Mouse (Mus musculus): ENCODE measurements around the gene Bend4. TPM values are rescaled to one million over a fixed set of nuclear protein-coding genes. Genes with fewer than 3 reads are reported as not detected.

Gene Bend4
- polyA plus RNA-seq, 1 experiment from 2014 or later: 12.5 TPM

GRCm38 (mm10) chr5:67444217-67445050, 16.3 kb upstream of the Bend4 start:
- Histone ChIP-seq H3K9ac (no peak overlapping the region), H3K4me1 (replicated peaks) (peaks cover 8% of the 10 kb centered on the region; the same call in 1 of the 2 replicates), H3K4me3 (no peak overlapping the region), H3K4me2 (peak overlapping the region; percentile 37), H3K9me3 (no peaks in the 10 kb centered on the region), H3K27me3 (no peaks in the 10 kb centered on the region), H3K27ac (replicated peaks) (no peak overlapping the region), H3K36me3 (no peaks in the 10 kb centered on the region)
- WGBS: 19% methylated on average over 17 of the region's 17 CpGs
- ATAC-seq (ENCODE audit: low FRiP score, low read depth): peak; percentile 38; the same call in 1 of the 2 replicates

GRCm38 (mm10) chr5:67442813-67443450, 14.8 kb upstream of the Bend4 start:
- no peak for ATAC-seq (ENCODE audit: low FRiP score, low read depth)

GRCm38 (mm10) chr5:67440563-67440962, 12.5 kb upstream of the Bend4 start:
- H3K4me2 ChIP-seq: no peak overlapping the region
- 94% methylated on average over 8 of the region's 8 CpGs for WGBS
- no peak overlapping the region for H3K4me3 ChIP-seq
- peaks cover 8% of the 10 kb centered on the region; the same call in 1 of the 2 replicates for H3K4me1 ChIP-seq (replicated peaks)
- no peaks in the 10 kb centered on the region for H3K9me3 ChIP-seq
- H3K27me3 ChIP-seq: no peaks in the 10 kb centered on the region
- ATAC-seq (ENCODE audit: low FRiP score, low read depth): no peak
- no peaks in the 10 kb centered on the region for H3K36me3 ChIP-seq
- no peak overlapping the region for H3K9ac ChIP-seq
- no peak overlapping the region for H3K27ac ChIP-seq (replicated peaks)

More at GRCm38 (mm10) chr5:67442813-67443450, 14.8 kb upstream of the Bend4 start:
- Histone ChIP-seq H3K4me1 (replicated peaks) (peaks cover 8% of the 10 kb centered on the region; the same call in 1 of the 2 replicates), H3K27me3 (no peaks in the 10 kb centered on the region), H3K4me2 (no peak overlapping the region), H3K36me3 (no peaks in the 10 kb centered on the region), H3K27ac (replicated peaks) (no peak overlapping the region), H3K9me3 (no peaks in the 10 kb centered on the region), H3K4me3 (no peak overlapping the region), H3K9ac (no peak overlapping the region)
- 52% methylated on average over 6 of the region's 6 CpGs for WGBS

- Histone ChIP-seq H3K9me3 (no peaks in the 10 kb centered on the region), H3K9ac (no peak overlapping the region), H3K4me3 (no peak overlapping the region), H3K4me2 (no peak overlapping the region), H3K27me3 (no peaks in the 10 kb centered on the region), H3K36me3 (no peaks in the 10 kb centered on the region), H3K4me1 (replicated peaks) (no peaks in the 10 kb centered on the region), H3K27ac (replicated peaks) (no peak overlapping the region)
- ATAC-seq (ENCODE audit: low FRiP score, low read depth): peak; percentile 63
- 44% methylated on average over 2 of the region's 2 CpGs for WGBS
Observed at GRCm38 (mm10) chr5:67437403-67437802, 9.3 kb upstream of the Bend4 start.

GRCm38 (mm10) chr5:67426478-67427442, 1.4 kb downstream of the Bend4 start:
- Histone ChIP-seq H3K4me3 (peak overlapping the region; percentile 77), H3K27me3 (no peaks in the 10 kb centered on the region), H3K4me1 (replicated peaks) (peaks cover 38% of the 10 kb centered on the region), H3K9ac (peak overlapping the region; percentile 77), H3K4me2 (peak overlapping the region; percentile 84), H3K9me3 (no peaks in the 10 kb centered on the region), H3K27ac (replicated peaks) (peak overlapping the region; percentile 81), H3K36me3 (no peaks in the 10 kb centered on the region)
- ATAC-seq (ENCODE audit: low FRiP score, low read depth): peak; percentile 40; the same call in 1 of the 2 replicates
- WGBS: under 1% methylated on average over 97 of the region's 121 CpGs

GRCm38 (mm10) chr5:67426011-67426410, 2.1 kb downstream of the Bend4 start:
- Histone ChIP-seq H3K4me2 (peak overlapping the region; percentile 84), H3K4me1 (replicated peaks) (peaks cover 38% of the 10 kb centered on the region), H3K36me3 (no peaks in the 10 kb centered on the region), H3K27ac (replicated peaks) (no peak overlapping the region), H3K9ac (peak overlapping the region; percentile 32), H3K9me3 (no peaks in the 10 kb centered on the region), H3K27me3 (no peaks in the 10 kb centered on the region), H3K4me3 (peak overlapping the region; percentile 77)
- 13% methylated on average over 5 of the region's 5 CpGs for WGBS
- ATAC-seq (ENCODE audit: low FRiP score, low read depth): no peak

- Histone ChIP-seq H3K27ac (replicated peaks) (no peak overlapping the region), H3K36me3 (no peaks in the 10 kb centered on the region), H3K4me3 (peak overlapping the region; percentile 4; the same call in 1 of the 2 replicates), H3K9ac (no peak overlapping the region), H3K4me1 (replicated peaks) (peaks cover 38% of the 10 kb centered on the region), H3K27me3 (no peaks in the 10 kb centered on the region), H3K4me2 (peak overlapping the region; percentile 84), H3K9me3 (no peaks in the 10 kb centered on the region)
- no peak for ATAC-seq (ENCODE audit: low FRiP score, low read depth)
- WGBS: 27% methylated on average over 3 of the region's 3 CpGs
Observed at GRCm38 (mm10) chr5:67424636-67425035, 3.5 kb downstream of the Bend4 start.

GRCm38 (mm10) chr5:67423963-67424362, 4.1 kb downstream of the Bend4 start:
- no peak overlapping the region for H3K4me3 ChIP-seq
- H3K36me3 ChIP-seq: no peaks in the 10 kb centered on the region
- H3K4me1 ChIP-seq (replicated peaks): peaks cover 38% of the 10 kb centered on the region
- no peak overlapping the region for H3K9ac ChIP-seq
- no peaks in the 10 kb centered on the region for H3K27me3 ChIP-seq
- no peak overlapping the region; the same call in 1 of the 2 replicates for H3K27ac ChIP-seq (replicated peaks)
- H3K4me2 ChIP-seq: peak overlapping the region; percentile 32
- WGBS: 28% methylated on average over 2 of the region's 2 CpGs
- no peak for ATAC-seq (ENCODE audit: low FRiP score, low read depth)
- no peaks in the 10 kb centered on the region for H3K9me3 ChIP-seq

GRCm38 (mm10) chr5:67423326-67423725, 4.8 kb downstream of the Bend4 start:
- WGBS: 37% methylated on average over 9 of the region's 9 CpGs
- peak overlapping the region; percentile 10; the same call in 1 of the 2 replicates for H3K9ac ChIP-seq
- H3K36me3 ChIP-seq: no peaks in the 10 kb centered on the region
- no peaks in the 10 kb centered on the region for H3K27me3 ChIP-seq
- H3K4me2 ChIP-seq: peak overlapping the region; percentile 32
- H3K4me1 ChIP-seq (replicated peaks): peaks cover 38% of the 10 kb centered on the region
- no peaks in the 10 kb centered on the region for H3K9me3 ChIP-seq
- ATAC-seq (ENCODE audit: low FRiP score, low read depth): no peak
- H3K4me3 ChIP-seq: no peak overlapping the region
- peak overlapping the region; percentile 66 for H3K27ac ChIP-seq (replicated peaks)

GRCm38 (mm10) chr5:67419407-67419806, 8.7 kb downstream of the Bend4 start:
- no peak for ATAC-seq (ENCODE audit: low FRiP score, low read depth)
- Histone ChIP-seq H3K9me3 (no peaks in the 10 kb centered on the region), H3K27me3 (no peaks in the 10 kb centered on the region), H3K4me1 (replicated peaks) (peaks cover 18% of the 10 kb centered on the region), H3K4me2 (no peak overlapping the region), H3K36me3 (peaks cover 8% of the 10 kb centered on the region; the same call in 1 of the 2 replicates), H3K27ac (replicated peaks) (no peak overlapping the region), H3K9ac (no peak overlapping the region), H3K4me3 (no peak overlapping the region)
- WGBS: 84% methylated on average over 4 of the region's 4 CpGs

- no peaks in the 10 kb centered on the region for H3K27me3 ChIP-seq
- no peak overlapping the region for H3K4me2 ChIP-seq
- no peak overlapping the region for H3K9ac ChIP-seq
- 85% methylated on average over 7 of the region's 7 CpGs for WGBS
- no peak for ATAC-seq (ENCODE audit: low FRiP score, low read depth)
- H3K4me3 ChIP-seq: no peak overlapping the region
- H3K36me3 ChIP-seq: peaks cover 8% of the 10 kb centered on the region; the same call in 1 of the 2 replicates
- no peaks in the 10 kb centered on the region for H3K9me3 ChIP-seq
- no peak overlapping the region for H3K27ac ChIP-seq (replicated peaks)
- no peaks in the 10 kb centered on the region for H3K4me1 ChIP-seq (replicated peaks)
Observed at GRCm38 (mm10) chr5:67411475-67411874, 16.6 kb downstream of the Bend4 start.

Measured in hindbrain, embryonic 15.5 days (tissue).